Mouse (Mus musculus): ENCODE measurements around the gene Tmem255b.

Gene Tmem255b

DNA sequence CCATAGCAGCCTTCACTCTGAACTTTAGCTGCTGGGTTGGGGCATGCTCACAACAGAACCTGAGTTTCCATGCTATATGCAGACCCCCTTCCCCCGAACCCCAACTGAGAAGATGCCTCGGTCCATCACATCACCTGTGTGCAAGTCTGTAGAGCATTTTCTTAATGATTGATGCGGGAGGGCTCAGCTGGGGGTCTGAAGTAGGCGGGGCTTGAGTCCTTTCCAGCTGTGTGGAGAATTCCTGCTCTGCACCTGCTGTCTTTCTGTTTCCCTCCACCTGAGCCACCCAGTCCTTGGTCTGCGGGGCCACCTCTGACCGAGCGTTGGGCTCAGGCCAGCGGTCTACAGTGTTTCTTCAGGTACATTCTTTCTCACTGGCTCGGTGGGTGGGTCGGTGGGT lies at the start of gene Tmem255b:
TSS of gene Tmem255b (plus strand) at position 301 of the 400 bp plus-strand sequence.
- no peak for DNase-seq (ENCODE audit: low spot score in 2 of 2)

DNA sequence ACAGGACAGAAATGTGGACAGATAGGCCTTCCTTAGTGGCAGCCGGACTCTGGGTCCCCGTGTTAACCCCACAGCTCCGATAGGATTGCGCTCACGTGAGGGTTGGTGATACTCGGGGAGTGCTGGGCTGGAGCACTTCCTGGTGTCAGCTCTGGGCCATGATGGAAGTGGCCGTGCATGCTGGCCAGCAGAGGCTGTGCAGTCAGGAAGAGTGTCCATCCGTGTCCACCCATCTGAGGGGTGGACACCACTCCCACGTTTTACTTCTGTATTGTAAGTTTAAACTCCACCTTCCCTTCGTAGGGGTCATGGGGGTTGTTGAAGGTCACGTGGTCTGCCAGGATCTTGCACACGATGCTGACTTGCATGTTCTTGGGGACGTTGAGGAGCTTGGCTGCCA lies 48.6 kb upstream of the Tmem255b start:
- DNase-seq (ENCODE audit: low spot score in 2 of 2): no peak

DNA sequence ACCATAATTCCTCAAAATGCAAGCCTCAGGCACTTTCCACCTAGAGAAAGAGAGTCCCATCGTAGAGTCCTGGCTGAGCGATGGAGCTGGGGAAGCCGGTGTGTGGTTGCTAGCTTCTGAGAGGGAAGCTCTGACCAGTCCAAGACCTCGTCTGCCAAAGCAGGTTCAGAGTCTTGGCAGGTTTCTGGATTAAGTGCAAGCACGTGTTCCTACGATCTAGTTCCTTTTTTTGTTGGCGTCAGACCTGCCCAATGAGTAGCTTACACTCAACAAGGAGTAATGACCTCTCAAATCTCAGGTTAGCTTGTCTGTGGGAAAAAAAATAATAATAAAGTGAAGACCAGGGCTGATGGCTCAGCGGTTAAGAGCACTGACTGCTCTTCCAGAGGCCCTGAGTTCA lies 47.3 kb upstream of the Tmem255b start:
- DNase-seq (ENCODE audit: low spot score in 2 of 2): no peak

DNA sequence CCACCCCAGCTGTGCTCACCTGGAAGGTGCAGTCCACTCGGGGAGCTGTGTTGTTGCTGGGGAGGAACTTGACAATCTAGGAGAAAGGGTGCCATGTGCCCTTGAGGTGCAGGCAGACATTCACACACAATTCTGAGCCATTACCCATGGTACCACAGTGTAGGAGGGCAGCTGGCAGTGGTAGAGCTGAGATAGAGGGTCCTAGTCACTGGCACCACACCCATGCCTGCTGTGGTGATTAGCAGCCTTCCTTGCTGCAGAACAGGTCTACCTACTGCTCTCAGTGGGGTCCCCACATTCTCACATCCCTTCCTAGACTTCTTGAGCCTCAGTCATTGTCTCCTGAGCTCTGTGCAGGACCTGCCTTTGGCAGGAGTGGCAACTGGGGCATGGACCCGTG lies 46.2 kb upstream of the Tmem255b start:
- no peak for DNase-seq (ENCODE audit: low spot score in 2 of 2)

DNA sequence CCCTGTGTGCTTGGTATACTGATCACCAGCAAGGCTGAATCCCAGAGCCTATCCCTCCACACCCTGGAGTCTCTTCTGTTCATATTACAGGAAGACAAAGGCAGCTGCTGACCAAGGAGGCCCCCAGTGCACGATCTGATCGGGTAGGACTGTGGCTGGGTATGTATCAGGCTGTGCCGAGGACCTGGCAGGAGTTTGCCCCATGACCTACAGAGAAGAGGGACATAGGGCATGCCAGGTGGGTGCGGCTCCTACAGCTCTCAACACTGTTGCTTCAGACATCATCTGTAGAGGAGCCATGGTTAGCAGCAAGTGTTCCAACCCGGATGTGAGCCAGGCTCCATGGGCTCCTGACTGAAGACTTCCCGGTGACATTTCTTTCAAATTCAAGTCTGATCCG lies 41.1 kb upstream of the Tmem255b start:
- no peak for DNase-seq (ENCODE audit: low spot score in 2 of 2)

DNA sequence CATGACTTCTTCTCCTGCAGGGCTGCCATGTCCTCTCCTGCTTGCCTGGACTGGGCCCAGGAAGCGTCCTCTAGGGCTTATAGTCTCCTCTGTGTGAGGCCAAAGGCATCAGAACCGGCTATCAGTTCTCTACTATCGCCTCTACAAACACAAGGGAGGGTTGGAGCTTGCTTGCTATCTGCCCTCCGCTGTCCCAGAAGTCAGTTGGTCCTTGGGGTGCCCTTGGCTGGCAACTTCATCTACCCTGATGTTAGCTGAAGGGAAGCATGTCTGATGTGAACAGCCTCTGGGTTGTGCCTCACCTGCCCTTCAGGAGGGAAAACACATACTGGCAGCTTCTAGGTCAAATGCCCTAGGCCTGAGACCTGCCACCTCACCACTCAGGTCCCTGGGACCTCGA lies 38.3 kb upstream of the Tmem255b start, which contains the start of gene Atp4b:
TSS of gene Atp4b (minus strand) at position 101 of the 400 bp plus-strand sequence.
- no peak for DNase-seq (ENCODE audit: low spot score in 2 of 2)

DNA sequence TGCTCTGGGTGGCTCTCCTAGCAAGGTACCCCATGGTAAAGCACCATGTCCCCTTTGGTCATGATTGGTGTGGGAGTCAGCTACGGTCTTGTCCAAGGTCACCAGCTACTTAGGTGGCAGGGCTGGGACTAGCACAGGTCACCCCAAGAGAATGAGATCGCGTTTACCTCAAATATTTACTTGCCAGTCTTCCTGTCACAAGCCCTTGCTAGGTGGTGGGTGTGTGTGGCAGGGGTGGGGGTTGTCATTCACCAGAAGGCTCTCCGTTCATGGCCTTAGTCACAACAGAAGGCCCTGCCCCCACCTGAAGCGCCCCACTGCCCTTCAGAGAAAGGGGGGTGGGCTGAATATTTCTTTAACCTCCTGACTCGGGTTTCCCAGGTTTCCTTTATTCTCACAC lies 31.5 kb upstream of the Tmem255b start:
- no peak for DNase-seq (ENCODE audit: low spot score in 2 of 2)

DNA sequence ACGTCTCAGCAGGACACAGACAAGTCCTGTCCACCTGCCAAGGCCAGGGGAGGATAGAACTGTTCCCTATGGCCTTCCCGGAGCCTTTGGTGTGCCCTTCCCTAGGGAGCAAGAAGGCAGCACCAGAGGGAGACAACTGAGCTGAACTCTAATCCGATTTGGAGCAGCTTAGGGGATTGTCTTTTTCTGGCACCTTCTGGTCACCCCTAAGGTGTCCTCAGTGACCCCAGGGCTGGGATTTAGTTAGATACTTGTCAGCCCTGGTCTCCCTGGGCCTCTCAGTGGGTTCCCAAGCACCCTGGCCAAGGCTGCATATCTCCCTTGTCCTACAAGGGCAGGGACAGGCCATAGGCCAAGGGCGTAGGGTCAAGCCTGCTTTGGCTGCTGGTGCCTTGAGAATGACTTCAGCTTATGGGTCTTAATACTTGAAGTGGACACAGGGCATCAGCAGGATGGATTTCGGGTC lies 30.3 kb upstream of the Tmem255b start, which contains the start of gene Grk1:
TSS of gene Grk1 (plus strand) at position 416 of the 466 bp plus-strand sequence.
- DNase-seq (ENCODE audit: low spot score in 2 of 2): no peak

DNA sequence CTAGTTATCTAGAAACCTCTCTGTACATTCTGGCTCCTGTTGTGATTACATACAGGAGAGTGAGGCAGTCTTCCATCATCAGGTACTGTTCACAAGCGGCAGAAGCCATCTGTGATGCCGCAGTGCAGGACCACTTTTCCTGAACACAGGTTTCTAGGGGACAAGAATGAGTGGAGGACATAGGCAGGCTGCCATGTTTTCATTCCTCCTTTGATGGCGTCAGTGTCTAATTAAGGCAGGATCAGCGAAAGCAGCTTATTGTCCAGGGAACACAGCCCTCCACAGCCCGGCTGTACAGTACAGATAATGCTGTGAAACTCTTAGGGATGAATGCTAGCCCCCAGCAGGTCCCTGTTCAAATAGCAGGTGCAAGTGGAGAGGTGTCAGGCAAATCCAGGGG lies 29.0 kb upstream of the Tmem255b start:
- DNase-seq (ENCODE audit: low spot score in 2 of 2): no peak

DNA sequence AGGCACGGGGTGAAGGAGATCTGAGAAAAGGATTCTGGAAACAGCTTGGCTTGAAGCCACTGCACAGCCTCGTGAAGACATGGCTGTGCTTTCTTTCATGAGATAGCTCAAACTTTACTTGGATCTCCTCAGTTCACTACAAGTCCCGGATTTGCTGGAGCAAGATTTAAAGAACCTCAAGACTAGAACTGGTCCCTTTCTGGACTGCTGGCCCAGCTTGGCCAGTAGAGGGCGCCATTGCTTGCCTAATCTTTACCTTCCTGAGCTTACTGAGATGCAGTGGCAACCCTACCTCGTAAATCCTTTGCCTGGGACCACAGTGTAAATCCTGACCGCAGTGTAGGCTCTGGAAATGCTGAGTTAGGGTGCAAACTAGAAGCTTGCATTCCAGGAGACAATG lies 23.4 kb upstream of the Tmem255b start:
- peak; percentile 17 to 19 for DNase-seq (ENCODE audit: low spot score in 2 of 2)

DNA sequence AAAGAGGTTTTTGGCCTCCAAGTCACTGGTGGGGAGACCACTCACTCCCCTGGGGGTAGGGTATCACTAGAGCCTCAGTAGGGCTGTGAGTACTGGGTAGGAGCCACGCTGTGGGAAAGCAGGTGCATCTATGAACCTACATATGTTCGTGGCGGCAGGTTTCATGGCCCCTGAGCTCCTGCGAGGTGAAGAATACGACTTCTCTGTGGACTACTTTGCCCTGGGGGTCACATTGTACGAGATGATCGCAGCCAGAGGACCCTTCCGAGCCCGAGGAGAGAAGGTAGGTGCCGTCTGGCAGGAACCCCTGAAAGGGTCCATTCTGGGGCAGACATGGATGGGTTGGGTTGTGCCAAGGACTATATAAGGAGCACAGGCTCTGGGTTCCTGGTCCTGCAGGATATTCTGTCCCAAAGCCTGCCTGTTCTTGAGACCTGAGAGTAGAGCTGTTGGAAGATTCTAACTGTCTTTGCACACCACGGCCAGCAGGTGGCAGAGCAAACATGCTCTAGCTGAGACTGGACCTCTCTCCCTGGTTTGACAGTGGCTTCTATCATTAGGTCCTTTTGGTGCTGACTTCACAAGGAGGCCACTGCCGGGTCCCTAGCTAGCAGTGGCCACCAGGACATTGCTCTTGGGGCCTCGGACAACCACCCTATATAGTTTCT lies 22.0 kb upstream of the Tmem255b start:
- peak in 1 of 2 experiments; percentile 28 for DNase-seq (ENCODE audit: low spot score in 2 of 2)

DNA sequence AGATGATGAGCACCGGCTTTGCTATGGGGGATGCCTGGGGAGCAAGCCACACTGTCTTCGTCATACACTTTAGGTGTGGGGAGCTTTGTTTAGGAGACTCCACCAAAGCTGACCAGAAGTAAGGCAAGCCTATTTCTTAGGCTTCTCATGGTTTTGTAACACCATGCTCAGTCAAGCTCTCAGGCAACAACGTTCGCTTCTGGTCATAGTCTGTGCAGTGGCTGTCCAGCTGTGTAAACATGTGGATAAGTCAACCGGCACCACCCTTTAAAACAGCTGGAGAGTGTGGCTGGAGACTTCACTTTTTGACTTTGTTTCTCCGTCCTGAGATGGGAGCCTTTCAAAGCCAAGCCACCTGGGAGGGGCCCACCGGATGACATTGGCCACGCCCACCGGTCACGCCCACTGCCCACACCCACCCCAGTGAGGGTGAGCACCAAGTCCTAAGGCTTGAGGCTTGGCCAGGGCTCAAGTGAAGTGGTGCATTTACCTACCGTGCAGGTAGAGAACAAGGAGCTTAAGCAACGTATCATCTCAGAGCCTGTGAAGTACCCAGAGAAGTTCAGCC lies 21.1 kb upstream of the Tmem255b start:
- DNase-seq (ENCODE audit: low spot score in 2 of 2): no peak

DNA sequence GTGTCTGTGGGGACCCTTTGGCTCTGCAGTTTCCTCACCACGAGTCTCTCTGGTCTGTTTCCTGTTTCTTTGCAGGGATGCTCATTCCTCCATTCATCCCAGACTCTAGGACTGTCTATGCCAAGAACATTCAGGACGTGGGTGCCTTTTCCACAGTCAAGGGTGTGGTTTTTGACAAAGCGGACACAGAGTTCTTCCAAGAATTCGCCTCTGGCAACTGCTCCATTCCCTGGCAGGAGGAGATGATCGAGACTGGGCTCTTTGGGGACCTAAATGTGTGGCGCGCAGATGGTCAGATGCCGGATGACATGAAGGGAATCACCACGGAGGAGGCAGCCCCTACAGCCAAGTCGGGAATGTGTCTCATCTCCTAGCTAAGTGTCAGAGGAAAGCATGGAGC lies 19.1 kb upstream of the Tmem255b start:
- DNase-seq (ENCODE audit: low spot score in 2 of 2): no peak

DNA sequence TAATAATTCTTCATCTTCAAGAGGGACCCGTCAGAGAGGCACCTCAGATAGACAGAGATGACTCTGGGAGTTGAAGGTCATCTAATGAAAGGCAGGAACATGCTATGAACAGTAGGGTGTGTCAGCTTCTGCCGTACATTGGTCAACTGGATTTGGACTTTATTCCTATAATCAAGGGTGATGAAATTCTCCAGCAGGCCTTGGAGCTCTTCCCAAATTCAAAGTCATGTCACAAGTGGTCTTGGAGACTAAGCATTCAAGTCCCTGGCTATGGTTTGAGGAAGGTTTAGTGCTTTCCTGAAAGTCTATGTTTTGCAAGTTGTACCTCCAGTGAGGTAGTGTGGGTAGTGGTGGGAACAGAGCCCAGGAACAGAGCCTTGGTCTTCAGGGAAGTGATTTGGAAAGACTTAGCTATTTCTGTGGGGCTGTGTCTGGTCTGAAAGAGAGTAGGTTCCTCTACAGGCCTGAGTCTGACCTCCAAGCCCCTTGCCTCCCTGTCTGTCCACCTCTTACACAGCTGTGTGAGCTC lies 15.8 kb upstream of the Tmem255b start:
- no peak for DNase-seq (ENCODE audit: low spot score in 2 of 2)

DNA sequence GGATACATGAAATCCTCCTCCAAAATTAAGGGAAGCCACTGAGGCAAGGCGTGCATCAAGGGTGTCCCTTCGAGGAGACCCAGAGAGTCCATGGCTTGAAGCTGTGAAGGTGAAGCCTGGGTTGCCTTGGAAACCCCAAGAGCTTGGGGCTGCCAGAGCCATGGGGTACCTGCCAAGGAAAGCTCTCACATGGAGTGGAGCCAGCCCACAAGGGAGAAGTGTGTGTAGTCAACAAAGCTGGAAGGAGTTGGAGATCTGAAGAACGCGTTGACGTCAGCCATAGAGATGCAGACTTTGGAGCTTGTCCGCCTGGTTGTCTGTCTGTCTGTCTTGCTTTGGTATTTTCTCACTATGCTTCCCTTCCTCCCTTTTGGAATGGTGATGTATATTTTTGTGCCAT lies 14.0 kb upstream of the Tmem255b start:
- no peak for DNase-seq (ENCODE audit: low spot score in 2 of 2)

DNA sequence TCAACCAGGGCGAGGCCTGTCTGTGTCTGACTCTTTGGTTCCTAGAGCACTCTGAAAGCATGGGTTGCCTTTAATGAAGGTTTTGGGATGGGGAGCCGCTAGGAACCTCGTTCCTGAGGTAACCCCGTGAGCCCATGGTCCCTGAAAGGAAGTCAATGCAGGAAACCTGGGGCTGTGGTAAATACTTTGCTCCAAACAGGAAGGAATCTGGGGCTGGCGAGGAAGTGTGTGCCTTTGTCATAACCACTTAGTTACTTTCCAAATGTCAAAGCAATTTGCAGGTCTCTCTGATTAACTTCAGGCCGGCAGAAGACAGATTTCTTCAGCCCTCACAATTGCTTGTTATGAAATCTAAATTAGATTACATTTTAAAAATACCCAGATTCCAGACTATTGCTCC lies 7.6 kb upstream of the Tmem255b start:
- no peak for DNase-seq (ENCODE audit: low spot score in 2 of 2)

DNA sequence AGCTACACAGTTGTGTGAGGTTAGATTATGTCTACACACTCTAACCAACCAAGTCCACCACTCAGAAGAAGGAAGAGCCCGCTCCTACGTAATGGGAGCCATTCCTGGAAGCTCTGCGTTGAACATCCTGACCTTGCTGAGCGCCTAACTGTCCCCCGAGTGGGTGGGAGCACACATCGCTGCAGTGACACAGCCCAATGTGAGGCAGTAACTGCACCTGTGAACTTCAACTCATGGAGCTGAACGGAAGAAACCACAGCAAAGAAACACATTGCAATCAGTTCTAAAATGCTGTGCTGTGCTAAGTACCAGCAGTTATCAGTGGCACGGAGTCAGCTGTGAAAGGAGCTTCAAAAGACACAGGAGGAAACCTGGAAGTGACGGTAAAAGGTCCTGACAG lies 6.8 kb upstream of the Tmem255b start:
- DNase-seq (ENCODE audit: low spot score in 2 of 2): no peak

DNA sequence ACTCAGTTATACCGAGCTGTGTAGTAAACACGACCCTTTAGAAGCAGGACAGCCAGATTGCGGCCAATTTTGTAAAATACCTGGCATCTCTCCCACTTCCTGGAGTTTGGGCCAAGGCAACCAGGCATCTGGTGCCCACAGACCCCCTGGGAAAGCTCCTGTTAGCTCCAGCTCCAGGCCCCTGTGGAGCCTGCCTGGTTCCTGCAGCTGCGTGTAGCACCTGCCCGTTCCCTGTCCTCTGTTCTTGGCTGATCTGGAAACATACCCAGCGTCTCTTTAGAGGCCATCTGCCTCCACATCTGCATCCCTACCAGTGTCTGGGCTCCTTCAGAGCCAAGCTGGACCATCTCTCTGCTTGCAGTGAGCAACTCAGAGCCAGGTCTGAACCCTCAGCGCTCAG lies 4.6 kb upstream of the Tmem255b start:
- no peak for DNase-seq (ENCODE audit: low spot score in 2 of 2)

DNA sequence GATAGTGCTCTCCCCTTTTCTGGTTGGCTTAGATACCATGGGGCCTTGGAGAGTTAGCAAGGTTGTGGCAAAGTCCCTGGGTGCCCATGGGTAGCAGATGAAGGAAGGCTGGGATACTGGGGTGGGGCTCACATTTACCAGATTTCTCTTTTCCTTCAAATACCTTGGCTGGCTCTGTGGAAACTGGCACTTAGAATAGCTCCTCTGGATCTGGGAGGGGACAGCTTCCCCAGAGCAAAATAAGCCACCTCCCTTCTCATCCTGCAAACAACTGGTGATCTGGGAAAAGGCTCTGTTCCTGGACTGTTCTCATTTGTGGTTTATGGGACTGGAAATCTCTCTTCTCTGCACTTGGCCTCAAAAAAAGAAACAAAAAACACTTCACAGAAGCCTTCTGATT lies 4.1 kb upstream of the Tmem255b start:
- DNase-seq (ENCODE audit: low spot score in 2 of 2): no peak

DNA sequence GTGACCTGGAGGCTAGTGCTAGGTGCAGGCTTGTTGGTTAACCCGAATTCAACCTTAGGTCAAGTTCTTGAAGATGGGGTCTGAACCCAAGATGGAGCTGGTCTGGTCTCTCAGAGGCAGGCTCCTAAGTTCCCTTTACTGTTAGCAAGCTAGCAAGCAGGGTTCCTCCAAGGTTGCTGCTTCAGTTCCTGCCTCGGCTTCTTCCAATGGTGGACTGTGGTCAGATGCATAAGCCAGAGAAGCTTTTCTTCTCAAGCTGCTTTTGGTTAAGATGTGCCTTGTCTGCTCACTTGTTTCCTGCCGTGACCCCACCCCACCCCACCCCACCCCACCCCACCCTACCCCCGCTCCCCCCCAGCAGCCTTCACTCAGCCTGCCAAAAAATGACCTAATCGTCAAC lies 1.9 kb upstream of the Tmem255b start:
- no peak for DNase-seq (ENCODE audit: low spot score in 2 of 2)

DNA sequence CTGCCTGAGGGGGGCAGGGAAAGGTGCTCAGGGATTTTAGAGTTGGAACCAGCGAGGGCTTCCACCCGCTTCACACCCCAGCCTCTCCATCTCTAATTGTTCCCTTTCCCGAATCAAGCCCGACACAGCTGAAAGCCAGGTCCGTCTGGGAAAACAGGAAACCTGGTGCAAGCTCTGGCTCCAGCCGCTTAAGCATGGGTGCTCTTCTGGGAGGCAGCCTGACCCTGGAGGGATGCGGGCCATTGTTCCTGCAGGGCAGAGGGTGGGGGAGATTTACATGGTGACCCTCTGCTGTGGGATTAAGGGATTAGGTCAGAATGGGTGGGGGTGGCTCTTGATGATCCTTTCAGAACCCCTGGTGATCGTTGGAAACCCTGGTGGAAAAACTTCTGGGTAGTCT lies 1.1 kb downstream of the Tmem255b start:
- DNase-seq (ENCODE audit: low spot score in 2 of 2): no peak

DNA sequence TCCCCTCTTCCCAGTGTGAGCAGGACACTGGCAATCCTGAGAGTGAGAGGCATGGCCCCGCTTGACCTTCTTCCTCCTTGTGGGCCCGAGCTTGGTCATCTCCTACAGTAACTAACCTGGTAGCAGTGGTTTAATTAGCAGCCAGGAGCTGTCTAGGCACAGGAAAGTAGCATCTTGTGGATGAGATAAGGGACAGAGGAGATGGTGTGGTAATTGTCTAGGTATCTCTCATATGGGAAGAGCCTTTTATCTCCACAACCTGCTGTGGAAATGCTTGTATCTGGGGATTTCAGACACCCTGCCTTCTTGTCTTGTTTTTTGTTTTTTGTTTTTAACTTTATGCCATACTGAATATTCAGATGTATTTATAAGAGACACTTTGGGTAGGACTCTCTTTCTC lies 2.5 kb downstream of the Tmem255b start:
- DNase-seq (ENCODE audit: low spot score in 2 of 2): no peak

DNA sequence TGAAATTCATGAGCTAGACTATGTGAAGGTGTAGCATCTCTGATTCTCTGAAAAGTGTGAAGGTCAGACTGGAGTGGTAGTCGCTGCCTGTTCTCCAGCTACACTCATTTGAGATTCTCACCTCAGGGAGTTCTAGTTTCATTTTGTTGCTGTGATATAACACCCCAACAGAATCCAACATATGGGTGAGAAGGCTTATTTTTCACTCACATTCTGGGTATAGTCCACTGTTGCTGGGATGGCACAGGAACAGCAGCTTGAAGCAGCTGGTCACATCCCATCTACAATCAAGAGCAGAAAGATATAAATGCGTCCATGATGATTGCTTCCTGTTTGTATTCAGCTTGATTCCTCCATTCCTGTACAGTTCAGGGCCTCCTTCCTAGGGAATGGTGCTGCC lies 7.2 kb downstream of the Tmem255b start:
- no peak for DNase-seq (ENCODE audit: low spot score in 2 of 2)

All from spleen, postnatal 36 days (tissue).